Mouse (Mus musculus): Measurements from ENCODE around the gene Mansc4. TPM values are rescaled to one million over a fixed set of nuclear protein-coding genes. Genes with fewer than 3 reads are reported as not detected.

Mansc4 gene
- polyA plus RNA-seq, 2 experiments, result 0.68 to 1.0 TPM

DNA sequence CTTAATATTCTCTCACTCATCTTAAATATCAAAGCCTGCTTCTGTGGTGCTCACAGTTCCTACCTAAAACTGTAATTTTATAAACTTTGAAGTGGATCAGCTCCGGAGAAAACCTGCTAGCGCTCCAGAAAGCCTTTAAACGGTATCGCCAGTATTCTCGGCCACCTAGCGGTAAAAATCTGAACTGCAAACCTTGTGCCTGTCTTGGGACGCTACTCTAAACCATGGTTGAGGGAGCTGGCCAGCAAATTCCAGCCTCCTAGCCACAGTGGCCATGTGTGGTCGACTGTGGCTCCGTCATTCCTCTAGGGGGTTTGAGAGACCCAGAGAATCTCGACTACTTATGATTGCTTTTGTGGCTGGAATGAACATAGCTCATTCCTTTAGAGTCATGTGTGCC, 29.7 kb upstream of the Mansc4 start:
- peak; percentile 50; the same call in 1 of the 2 replicates for ATAC-seq (ENCODE audit: low FRiP score, low read depth)
- H3K4me3 ChIP-seq (replicated peaks; ENCODE audit: low read length), result no peak overlapping the region
- H3K27ac ChIP-seq (replicated peaks; ENCODE audit: low read depth, low read length), result no peak overlapping the region
- no peak overlapping the region for H3K9ac ChIP-seq (ENCODE audit: low read depth, low read length, severe bottlenecking)
- H3K4me2 ChIP-seq (replicated peaks; ENCODE audit: low read depth, low read length, severe bottlenecking), result no peak overlapping the region
- DNase-seq (ENCODE audit: low spot score), result peak; percentile 86
- TF ChIP-seq POLR2A (IDR thresholded peaks at IDR 0.05; ENCODE audit: borderline replicate concordance, extremely low read depth, insufficient read depth, insufficient read length), result no peak
- H3K9me3 ChIP-seq (ENCODE audit: control insufficient read depth, low read length), result no peaks in the 10 kb centered on the region
- WGBS, result 6% methylated on average over 10 of the region's 10 CpGs
- H3K4me1 ChIP-seq (ENCODE audit: control insufficient read depth, insufficient read depth, low read length), result no peaks in the 10 kb centered on the region
- H3K27me3 ChIP-seq (ENCODE audit: control insufficient read depth, insufficient read depth, low read length), result no peaks in the 10 kb centered on the region
- peaks cover 10% of the 10 kb centered on the region; the same call in 1 of the 2 replicates for H3K36me3 ChIP-seq (ENCODE audit: control insufficient read depth, insufficient read depth, low read length)

DNA sequence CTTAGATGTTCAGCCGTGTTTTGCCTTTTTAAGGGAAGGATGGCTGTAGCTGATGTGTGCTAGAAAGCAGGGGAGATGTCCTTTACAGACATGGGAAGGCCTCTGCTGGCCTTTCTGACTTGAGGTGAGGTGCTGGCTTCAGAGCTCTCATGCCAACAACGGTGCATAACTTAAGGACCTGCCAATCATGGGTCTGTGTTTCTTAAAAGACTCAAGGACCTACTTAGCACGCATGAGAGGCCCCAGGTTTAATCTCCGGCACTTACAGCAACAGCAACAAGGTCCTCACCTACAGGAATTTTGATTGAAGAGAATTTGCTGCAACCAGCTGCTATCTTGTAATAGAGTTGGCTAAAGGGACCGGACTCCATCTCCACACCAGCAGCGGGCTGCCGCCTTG, 22.5 kb upstream of the Mansc4 start:
- Histone ChIP-seq H3K4me3 (replicated peaks; ENCODE audit: low read length) (no peak overlapping the region), H3K27me3 (ENCODE audit: control insufficient read depth, insufficient read depth, low read length) (no peaks in the 10 kb centered on the region), H3K4me2 (replicated peaks; ENCODE audit: low read depth, low read length, severe bottlenecking) (no peak overlapping the region), H3K4me1 (ENCODE audit: control insufficient read depth, insufficient read depth, low read length) (no peaks in the 10 kb centered on the region), H3K9ac (ENCODE audit: low read depth, low read length, severe bottlenecking) (no peak overlapping the region), H3K36me3 (ENCODE audit: control insufficient read depth, insufficient read depth, low read length) (peaks cover 54% of the 10 kb centered on the region), H3K27ac (replicated peaks; ENCODE audit: low read depth, low read length) (no peak overlapping the region), H3K9me3 (ENCODE audit: control insufficient read depth, low read length) (no peaks in the 10 kb centered on the region)
- 92% methylated on average over 7 of the region's 7 CpGs for WGBS
- TF ChIP-seq POLR2A (IDR thresholded peaks at IDR 0.05; ENCODE audit: borderline replicate concordance, extremely low read depth, insufficient read depth, insufficient read length), result no peak
- ATAC-seq (ENCODE audit: low FRiP score, low read depth) (no peak), DNase-seq (ENCODE audit: low spot score) (no peak)

DNA sequence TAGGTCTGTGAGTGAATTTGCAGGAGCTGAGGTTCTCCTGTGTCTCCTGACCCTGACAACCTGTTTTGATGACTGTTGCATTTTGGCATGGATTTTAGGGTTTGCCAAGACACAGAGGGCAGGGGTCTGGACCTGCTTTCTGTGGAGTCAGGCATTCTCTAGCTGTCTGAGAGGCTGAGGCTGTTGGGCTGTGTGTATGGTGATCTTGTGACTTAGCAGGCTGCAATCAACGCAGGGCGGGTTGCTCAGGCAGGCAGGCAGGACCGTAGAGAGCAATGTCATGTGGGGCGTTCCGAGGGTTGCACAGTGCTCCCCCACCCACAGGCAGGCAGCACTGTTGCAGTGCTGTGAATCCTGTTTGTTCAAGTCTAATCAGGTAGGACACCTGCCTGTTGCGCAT, 19.9 kb upstream of the Mansc4 start:
- Histone ChIP-seq H3K27ac (replicated peaks; ENCODE audit: low read depth, low read length) (no peak overlapping the region), H3K9me3 (ENCODE audit: control insufficient read depth, low read length) (no peaks in the 10 kb centered on the region), H3K4me3 (replicated peaks; ENCODE audit: low read length) (no peak overlapping the region), H3K27me3 (ENCODE audit: control insufficient read depth, insufficient read depth, low read length) (no peaks in the 10 kb centered on the region), H3K4me1 (ENCODE audit: control insufficient read depth, insufficient read depth, low read length) (no peaks in the 10 kb centered on the region), H3K36me3 (ENCODE audit: control insufficient read depth, insufficient read depth, low read length) (peaks cover 59% of the 10 kb centered on the region), H3K9ac (ENCODE audit: low read depth, low read length, severe bottlenecking) (no peak overlapping the region), H3K4me2 (replicated peaks; ENCODE audit: low read depth, low read length, severe bottlenecking) (no peak overlapping the region)
- 93% methylated on average over 6 of the region's 6 CpGs for WGBS
- DNase-seq (ENCODE audit: low spot score) (no peak), ATAC-seq (ENCODE audit: low FRiP score, low read depth) (no peak)
- TF ChIP-seq POLR2A (IDR thresholded peaks at IDR 0.05; ENCODE audit: borderline replicate concordance, extremely low read depth, insufficient read depth, insufficient read length), result no peak

DNA sequence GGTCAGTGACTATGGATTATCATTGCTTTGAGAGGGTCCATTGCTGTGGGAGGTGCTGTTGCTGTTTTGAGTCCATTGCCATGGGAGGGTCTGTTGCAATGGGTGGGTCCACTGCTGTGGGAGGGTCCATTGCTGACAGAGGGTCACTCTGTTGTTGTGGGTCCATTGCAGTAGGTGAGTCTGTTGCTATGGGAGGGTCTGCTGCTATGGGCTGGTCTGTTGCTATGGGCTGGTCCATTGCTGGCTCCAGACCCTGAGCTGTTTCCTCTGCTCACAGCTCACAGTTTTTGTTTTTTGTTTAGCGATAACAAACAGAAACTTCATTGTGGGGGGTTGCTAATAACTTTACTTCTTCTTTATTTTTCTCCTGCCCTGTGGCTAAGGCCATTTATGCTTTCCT, 18.7 kb upstream of the Mansc4 start:
- Histone ChIP-seq H3K27ac (replicated peaks; ENCODE audit: low read depth, low read length) (no peak overlapping the region), H3K36me3 (ENCODE audit: control insufficient read depth, insufficient read depth, low read length) (peaks cover 59% of the 10 kb centered on the region), H3K4me2 (replicated peaks; ENCODE audit: low read depth, low read length, severe bottlenecking) (no peak overlapping the region), H3K4me1 (ENCODE audit: control insufficient read depth, insufficient read depth, low read length) (no peaks in the 10 kb centered on the region), H3K9me3 (ENCODE audit: control insufficient read depth, low read length) (no peaks in the 10 kb centered on the region), H3K27me3 (ENCODE audit: control insufficient read depth, insufficient read depth, low read length) (no peaks in the 10 kb centered on the region), H3K4me3 (replicated peaks; ENCODE audit: low read length) (no peak overlapping the region), H3K9ac (ENCODE audit: low read depth, low read length, severe bottlenecking) (no peak overlapping the region)
- DNase-seq (ENCODE audit: low spot score) (no peak), ATAC-seq (ENCODE audit: low FRiP score, low read depth) (no peak)
- WGBS, result 94% methylated on average over 1 of the region's 1 CpGs
- TF ChIP-seq POLR2A (IDR thresholded peaks at IDR 0.05; ENCODE audit: borderline replicate concordance, extremely low read depth, insufficient read depth, insufficient read length), result no peak

DNA sequence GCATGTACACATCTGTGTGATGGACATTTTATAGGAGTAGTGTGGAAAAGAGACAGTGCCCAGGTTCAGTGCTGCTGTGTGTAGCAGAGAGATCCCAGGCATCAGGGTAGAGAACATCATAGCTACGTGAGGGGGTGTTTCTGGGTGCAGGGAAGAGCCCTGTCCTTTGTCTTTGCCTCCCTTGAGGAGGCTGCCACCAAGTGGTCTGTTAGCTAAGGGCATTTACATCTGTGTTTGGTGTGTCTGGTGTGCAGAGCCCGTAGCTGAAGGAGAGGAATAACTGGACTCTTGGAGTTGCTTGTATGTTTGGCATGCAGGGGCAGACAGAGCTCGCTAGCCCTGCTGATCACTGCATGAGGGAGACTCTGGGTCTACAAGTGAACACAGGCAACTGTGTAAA, 15.5 kb upstream of the Mansc4 start:
- Histone ChIP-seq H3K4me2 (replicated peaks; ENCODE audit: low read depth, low read length, severe bottlenecking) (no peak overlapping the region), H3K4me3 (replicated peaks; ENCODE audit: low read length) (no peak overlapping the region), H3K9me3 (ENCODE audit: control insufficient read depth, low read length) (no peaks in the 10 kb centered on the region), H3K27me3 (ENCODE audit: control insufficient read depth, insufficient read depth, low read length) (no peaks in the 10 kb centered on the region), H3K27ac (replicated peaks; ENCODE audit: low read depth, low read length) (no peak overlapping the region), H3K4me1 (ENCODE audit: control insufficient read depth, insufficient read depth, low read length) (no peaks in the 10 kb centered on the region), H3K36me3 (ENCODE audit: control insufficient read depth, insufficient read depth, low read length) (peaks cover 39% of the 10 kb centered on the region), H3K9ac (ENCODE audit: low read depth, low read length, severe bottlenecking) (no peak overlapping the region)
- DNase-seq (ENCODE audit: low spot score) (no peak), ATAC-seq (ENCODE audit: low FRiP score, low read depth) (no peak)
- TF ChIP-seq POLR2A (IDR thresholded peaks at IDR 0.05; ENCODE audit: borderline replicate concordance, extremely low read depth, insufficient read depth, insufficient read length), result no peak
- WGBS, result 96% methylated on average over 3 of the region's 3 CpGs

All from limb, embryonic 14.5 days (tissue).